Mouse (Mus musculus) kidney, postnatal 4 days (tissue): ENCODE measurements at regions not wholly inside any gene's neighbourhood (a gene's known extent, or its start where the extent isn't known, plus 50 kb on each side); places are given as distances from the start of the nearest gene placed in this dataset.

ENCODE experiments used
- DNase-seq, 2 experiments: peaks; one replicate each; pipeline ENCODE4 v3.0.0; 2021; ENCODE audit warnings: mixed read lengths in 2 of 2

- DNase-seq, result no peak
These were observed 57.8 kb downstream of the Ier5 start for GRCm38 (mm10) chr1:155041592-155041991.

- no peak for DNase-seq
These were observed 58.5 kb downstream of the Ier5 start for GRCm38 (mm10) chr1:155040939-155041371.

- no peak for DNase-seq
These were observed 59.2 kb downstream of the Ier5 start for GRCm38 (mm10) chr1:155040086-155040726.

- DNase-seq, result no peak
These were observed 60.5 kb downstream of the Ier5 start for GRCm38 (mm10) chr1:155038631-155039625.

- no peak for DNase-seq
These were observed 62.0 kb downstream of the Ier5 start for GRCm38 (mm10) chr1:155037479-155037878.

GRCm38 (mm10) chr1:155030908-155031307 lies 68.5 kb downstream of the Ier5 start:
- peak; percentile 55 to 65 for DNase-seq

GRCm38 (mm10) chr1:155029195-155029879 lies 70.1 kb downstream of the Ier5 start:
- DNase-seq, result no peak

GRCm38 (mm10) chr1:155028735-155029134 lies 70.7 kb downstream of the Ier5 start:
- peak in 1 of 2 experiments; percentile 38 for DNase-seq

GRCm38 (mm10) chr1:155028147-155028546 lies 71.3 kb downstream of the Ier5 start:
- DNase-seq, result no peak

GRCm38 (mm10) chr1:155027583-155027982 lies 71.9 kb downstream of the Ier5 start:
- peak; percentile 75 to 85 for DNase-seq

- DNase-seq, result peak; percentile 85 to 88
These were observed 73.5 kb downstream of the Ier5 start for GRCm38 (mm10) chr1:155025862-155026478.

- DNase-seq, result no peak
These were observed 76.1 kb downstream of the Ier5 start for GRCm38 (mm10) chr1:155023324-155023723.

- DNase-seq, result no peak
These were observed 83.8 kb downstream of the Ier5 start for GRCm38 (mm10) chr1:155015669-155016068.

GRCm38 (mm10) chr1:155014944-155015343 lies 84.5 kb downstream of the Ier5 start:
- no peak for DNase-seq

- DNase-seq, result peak in 1 of 2 experiments; percentile 22
These were observed 85.7 kb downstream of the Ier5 start for GRCm38 (mm10) chr1:155013784-155014183.

GRCm38 (mm10) chr1:155013361-155013760 lies 86.1 kb downstream of the Ier5 start:
- no peak for DNase-seq

GRCm38 (mm10) chr1:155006539-155007486 lies 92.6 kb downstream of the Ier5 start:
- peak; percentile 91 for DNase-seq

- DNase-seq, result no peak
These were observed 93.3 kb downstream of the Ier5 start for GRCm38 (mm10) chr1:155006099-155006498.

- DNase-seq, result no peak
These were observed 99.1 kb downstream of the Ier5 start for GRCm38 (mm10) chr1:155000301-155000700.

- DNase-seq, result no peak
These were observed 99.8 kb downstream of the Ier5 start for GRCm38 (mm10) chr1:154999501-155000131.
